Mouse (Mus musculus): ENCODE data around the gene Defb35. TPM values are rescaled to one million over a fixed set of nuclear protein-coding genes. Genes with fewer than 3 reads are reported as not detected.

Defb35 gene
- polyA plus RNA-seq, 1 experiment from 2014 or later: not detected

GRCm38 (mm10) chr8:21966646-21967045 lies 28.5 kb downstream of the Defb35 start:
- no peak for ATAC-seq (replicated peaks; ENCODE audit: low FRiP score)
- no peaks in the 10 kb centered on the region for H3K9me3 ChIP-seq (replicated peaks)
- 81% methylated on average over 1 of the region's 1 CpGs for WGBS
- no peak overlapping the region for H3K4me3 ChIP-seq (replicated peaks)
- no peaks in the 10 kb centered on the region for H3K27me3 ChIP-seq
- H3K4me1 ChIP-seq: no peaks in the 10 kb centered on the region
- no peaks in the 10 kb centered on the region for H3K36me3 ChIP-seq
- no peak overlapping the region for H3K9ac ChIP-seq
- no peak overlapping the region for H3K4me2 ChIP-seq
- H3K27ac ChIP-seq: no peak overlapping the region

- Histone ChIP-seq H3K36me3 (no peaks in the 10 kb centered on the region), H3K27me3 (no peaks in the 10 kb centered on the region), H3K4me3 (replicated peaks) (no peak within 1 kb of the TSS), H3K9ac (no peak within 1 kb of the TSS), H3K9me3 (replicated peaks) (no peaks in the 10 kb centered on the region), H3K27ac (no peak within 1 kb of the TSS), H3K4me2 (no peak within 1 kb of the TSS), H3K4me1 (no peaks in the 10 kb centered on the region)
- 96% methylated on average over 3 of the region's 3 CpGs for WGBS
- no peak for ATAC-seq (replicated peaks; ENCODE audit: low FRiP score)
Observed at GRCm38 (mm10) chr8:21969475-21969874, 31.3 kb downstream of the Defb35 start, which contains the start of gene Ccdc70. Gene Ccdc70, plus strand, starts transcription at chr8:21969775.

GRCm38 (mm10) chr8:21978193-21978592 lies 40.0 kb downstream of the Defb35 start:
- Histone ChIP-seq H3K4me3 (replicated peaks) (no peak overlapping the region), H3K27ac (no peak overlapping the region), H3K4me1 (no peaks in the 10 kb centered on the region), H3K9ac (no peak overlapping the region), H3K27me3 (no peaks in the 10 kb centered on the region), H3K4me2 (no peak overlapping the region), H3K9me3 (replicated peaks) (no peaks in the 10 kb centered on the region), H3K36me3 (no peaks in the 10 kb centered on the region)
- ATAC-seq (replicated peaks; ENCODE audit: low FRiP score): no peak
- WGBS: 63% methylated on average over 4 of the region's 4 CpGs

- no peaks in the 10 kb centered on the region for H3K36me3 ChIP-seq
- H3K9me3 ChIP-seq (replicated peaks): no peaks in the 10 kb centered on the region
- 65% methylated on average over 8 of the region's 8 CpGs for WGBS
- no peaks in the 10 kb centered on the region for H3K27me3 ChIP-seq
- H3K4me1 ChIP-seq: no peaks in the 10 kb centered on the region
- no peak overlapping the region for H3K4me3 ChIP-seq (replicated peaks)
- no peak overlapping the region for H3K9ac ChIP-seq
- no peak overlapping the region for H3K27ac ChIP-seq
- ATAC-seq (replicated peaks; ENCODE audit: low FRiP score): no peak
- no peak overlapping the region for H3K4me2 ChIP-seq
Observed at GRCm38 (mm10) chr8:21981664-21982337, 43.6 kb downstream of the Defb35 start.

Other genes with a start within 250 kb of the Defb35 start
- gene AY761184, start 234.7 kb upstream of the Defb35 start, polyA plus RNA-seq (2015; fragmentation: Nextera tagmentation; extraction: Ambion mirVana): not detected in 2 replicates
- gene Defa24, start 203.9 kb upstream of the Defb35 start, polyA plus RNA-seq (2015; fragmentation: Nextera tagmentation; extraction: Ambion mirVana): not detected in 2 replicates
- not detected in 2 replicates for gene Defb50, start 114.8 kb upstream of the Defb35 start, polyA plus RNA-seq (2015; fragmentation: Nextera tagmentation; extraction: Ambion mirVana)
- gene Defb2, start 98.4 kb upstream of the Defb35 start, polyA plus RNA-seq (2015; fragmentation: Nextera tagmentation; extraction: Ambion mirVana): not detected in 2 replicates
- not detected in 2 replicates for gene Defb10, start 79.5 kb upstream of the Defb35 start, polyA plus RNA-seq (2015; fragmentation: Nextera tagmentation; extraction: Ambion mirVana)
- not detected in 2 replicates for gene Defb9, start 52.9 kb upstream of the Defb35 start, polyA plus RNA-seq (2015; fragmentation: Nextera tagmentation; extraction: Ambion mirVana)
- gene Defb11, start 31.9 kb upstream of the Defb35 start, polyA plus RNA-seq (2015; fragmentation: Nextera tagmentation; extraction: Ambion mirVana): 0.65 TPM in 1 of 2 replicates, not detected in the other
- not detected in 2 replicates for gene Defb15, start 5.6 kb upstream of the Defb35 start, polyA plus RNA-seq (2015; fragmentation: Nextera tagmentation; extraction: Ambion mirVana)
- not detected in 2 replicates for gene Defb13, start 8.4 kb downstream of the Defb35 start, polyA plus RNA-seq (2015; fragmentation: Nextera tagmentation; extraction: Ambion mirVana)
- not detected in 2 replicates for gene Fam90a1a, start 20.4 kb downstream of the Defb35 start, polyA plus RNA-seq (2015; fragmentation: Nextera tagmentation; extraction: Ambion mirVana)
- gene Ccdc70, start 31.4 kb downstream of the Defb35 start, polyA plus RNA-seq (2015; fragmentation: Nextera tagmentation; extraction: Ambion mirVana): not detected in 2 replicates
- gene Atp7b, start 122.0 kb downstream of the Defb35 start, polyA plus RNA-seq (2015; fragmentation: Nextera tagmentation; extraction: Ambion mirVana): 0.68 and 0.96 TPM in 2 replicates
- gene Alg11, start 122.4 kb downstream of the Defb35 start, polyA plus RNA-seq (2015; fragmentation: Nextera tagmentation; extraction: Ambion mirVana): 33.2 and 36.2 TPM in 2 replicates
- 0.28 and 0.38 TPM in 2 replicates for gene Nek5, start 186.7 kb downstream of the Defb35 start, polyA plus RNA-seq (2015; fragmentation: Nextera tagmentation; extraction: Ambion mirVana)
- 4.8 and 5.5 TPM in 2 replicates for gene Nek3, start 228.1 kb downstream of the Defb35 start, polyA plus RNA-seq (2015; fragmentation: Nextera tagmentation; extraction: Ambion mirVana)
- 39.9 and 41.7 TPM in 2 replicates for gene Ckap2, start 247.5 kb downstream of the Defb35 start, polyA plus RNA-seq (2015; fragmentation: Nextera tagmentation; extraction: Ambion mirVana)

All from kidney, embryonic 15.5 days (tissue).